Mouse (Mus musculus) B cell, adult 2 months (primary cell): ENCODE results near the gene Nup153.

Experiments used
- DNase-seq, 2 experiments: peaks; one replicate each; pipeline ENCODE4 v3.0.0; 2022

The Nup153 gene

GRCm38 (mm10) chr13:46727837-46728268 is at the start of gene Nup153:
TSS of gene Nup153 (minus strand) at chr13:46727940.
- DNase-seq = peak; percentile 100

GRCm38 (mm10) chr13:46777461-46777860 is 49.7 kb upstream of the Nup153 start:
- DNase-seq = no peak

- no peak for DNase-seq
These were observed 49.0 kb upstream of the Nup153 start for GRCm38 (mm10) chr13:46776636-46777305.

- no peak for DNase-seq
These were observed 47.3 kb upstream of the Nup153 start for GRCm38 (mm10) chr13:46774998-46775397.

- no peak for DNase-seq
These were observed 44.8 kb upstream of the Nup153 start for GRCm38 (mm10) chr13:46772581-46772980.

- no peak for DNase-seq
These were observed 37.6 kb upstream of the Nup153 start for GRCm38 (mm10) chr13:46765361-46765760.

- DNase-seq = no peak
These were observed 35.5 kb upstream of the Nup153 start for GRCm38 (mm10) chr13:46763210-46763609.

- DNase-seq = no peak
These were observed 33.2 kb upstream of the Nup153 start for GRCm38 (mm10) chr13:46760921-46761320.

- DNase-seq = no peak
These were observed 31.6 kb upstream of the Nup153 start for GRCm38 (mm10) chr13:46759281-46759809.

- DNase-seq = no peak
These were observed 30.9 kb upstream of the Nup153 start for GRCm38 (mm10) chr13:46758627-46759026.

GRCm38 (mm10) chr13:46757946-46758345 is 30.2 kb upstream of the Nup153 start:
- no peak for DNase-seq

- no peak for DNase-seq
These were observed 25.6 kb upstream of the Nup153 start for GRCm38 (mm10) chr13:46753294-46753693.

- DNase-seq = no peak
These were observed 25.0 kb upstream of the Nup153 start for GRCm38 (mm10) chr13:46752566-46753229.

GRCm38 (mm10) chr13:46748138-46748873 is 20.6 kb upstream of the Nup153 start:
- no peak for DNase-seq

- no peak for DNase-seq
These were observed 16.1 kb upstream of the Nup153 start for GRCm38 (mm10) chr13:46743821-46744220.

- DNase-seq = no peak
These were observed 14.6 kb upstream of the Nup153 start for GRCm38 (mm10) chr13:46742367-46742766.

- DNase-seq = no peak
These were observed 11.7 kb upstream of the Nup153 start for GRCm38 (mm10) chr13:46739426-46739825.

GRCm38 (mm10) chr13:46737482-46737881 is 9.7 kb upstream of the Nup153 start:
- peak in 1 of 2 experiments; percentile 29 for DNase-seq

GRCm38 (mm10) chr13:46736479-46736865 is 8.7 kb upstream of the Nup153 start:
- peak; percentile 37 to 43 for DNase-seq

GRCm38 (mm10) chr13:46735808-46736478 is 8.2 kb upstream of the Nup153 start:
- peak; percentile 73 to 75 for DNase-seq

GRCm38 (mm10) chr13:46735219-46735807 is 7.6 kb upstream of the Nup153 start:
- DNase-seq = no peak

- DNase-seq = no peak
These were observed 2.3 kb upstream of the Nup153 start for GRCm38 (mm10) chr13:46729998-46730397.

- DNase-seq = no peak
These were observed 671 bp upstream of the Nup153 start for GRCm38 (mm10) chr13:46728411-46728810.
